ENCODE assay signal across 10 mouse cellular contexts in the genomic region with DNA sequence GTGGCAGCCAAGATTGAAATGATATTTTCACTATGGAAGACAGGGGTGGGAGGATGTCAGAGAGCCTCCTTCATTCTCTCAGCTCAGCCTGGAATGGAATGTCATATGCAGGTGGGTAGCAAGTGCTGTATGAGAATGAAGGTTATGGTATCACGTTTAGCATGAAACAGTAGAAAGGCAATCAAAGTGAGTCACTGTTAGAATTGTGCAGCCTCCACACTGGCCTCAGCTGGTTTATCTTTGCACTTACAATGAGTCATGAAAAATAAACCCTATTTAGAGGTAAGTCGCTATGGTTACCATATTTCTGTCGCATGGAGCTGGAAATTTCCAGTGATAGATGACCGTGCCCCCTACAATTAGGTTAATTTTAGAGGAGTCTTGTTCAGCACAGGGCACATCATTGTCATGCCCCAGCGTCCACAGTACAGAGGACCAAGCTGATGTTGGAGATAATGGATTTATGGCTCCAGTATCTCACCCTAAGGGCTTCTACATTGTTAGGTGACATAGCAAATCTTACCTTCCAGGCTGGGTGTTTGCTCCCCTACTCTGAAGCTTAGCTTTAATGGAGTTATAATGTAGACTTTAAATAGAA.
DNase-seq lines count a peak whose midpoint lies in the region; ATAC-seq lines count a peak whose summit lies in the region.
"Had no signal": no experiment of that assay in that cellular context is flagged by ENCODE, and none has a peak within 500 bp of the region (broad histone marks: within the 10 kb centered on the region; RNA-seq: fewer than 3 reads in every experiment).

No protein-coding gene starts in this region.

- H3K27ac ChIP-seq in forebrain, embryonic 12.5 days, result 0 out of 2 replicates have a peak overlapping the region, but pooled peaks have one; percentile 15
- no peak overlapping the region for H3K27ac ChIP-seq in forebrain, embryonic 15.5 days (replicated peaks)
- H3K27ac ChIP-seq in neural tube, embryonic 13.5 days (replicated peaks), result peak overlapping the region; percentile 62
- no peak overlapping the region; the same call in 1 of the 2 replicates for H3K27ac ChIP-seq in neural tube, embryonic 15.5 days (replicated peaks)
- no peak overlapping the region for H3K27ac ChIP-seq in stomach, embryonic 16.5 days (ENCODE audit: low read length)

- H3K4me2 ChIP-seq in forebrain, embryonic 12.5 days, result no peak overlapping the region
- no peak overlapping the region for H3K4me2 ChIP-seq in forebrain, embryonic 15.5 days (replicated peaks)
- no peak overlapping the region for H3K4me2 ChIP-seq in neural tube, embryonic 13.5 days
- H3K4me2 ChIP-seq in neural tube, embryonic 15.5 days, result no peak overlapping the region
- no peak overlapping the region for H3K4me2 ChIP-seq in stomach, embryonic 16.5 days (ENCODE audit: low read depth, low read length)

- no peak overlapping the region for H3K9ac ChIP-seq in forebrain, embryonic 12.5 days
- H3K9ac ChIP-seq in forebrain, embryonic 15.5 days (replicated peaks), result no peak overlapping the region
- no peak overlapping the region for H3K9ac ChIP-seq in neural tube, embryonic 13.5 days
- H3K9ac ChIP-seq in neural tube, embryonic 15.5 days (replicated peaks), result no peak overlapping the region
- H3K9ac ChIP-seq in stomach, embryonic 16.5 days (ENCODE audit: low read length), result no peak overlapping the region

- H3K9me3 ChIP-seq in forebrain, embryonic 12.5 days, result no peaks in the 10 kb centered on the region
- H3K9me3 ChIP-seq in forebrain, embryonic 15.5 days, result no peaks in the 10 kb centered on the region
- no peaks in the 10 kb centered on the region for H3K9me3 ChIP-seq in neural tube, embryonic 13.5 days
- no peaks in the 10 kb centered on the region for H3K9me3 ChIP-seq in neural tube, embryonic 15.5 days (replicated peaks)
- no peaks in the 10 kb centered on the region for H3K9me3 ChIP-seq in stomach, embryonic 16.5 days (replicated peaks; ENCODE audit: control insufficient read depth, low read length)

- ATAC-seq in forebrain, embryonic 12.5 days (ENCODE audit: low FRiP score), result peak; percentile 44; the same call in 1 of the 2 replicates
- no peak for ATAC-seq in forebrain, embryonic 15.5 days (replicated peaks)
- no peak for ATAC-seq in neural tube, embryonic 13.5 days (ENCODE audit: low read depth)
- no peak for ATAC-seq in neural tube, embryonic 15.5 days (ENCODE audit: low FRiP score)
- ATAC-seq in stomach, embryonic 16.5 days (ENCODE audit: insufficient read depth, low FRiP score), result peak; percentile 68; the same call in 1 of the 2 replicates

- peak; percentile 13 for DNase-seq in layer of hippocampus, adult 9-10 months (ENCODE audit: low spot score)
- no peak for DNase-seq in spleen, postnatal 36 days (ENCODE audit: low spot score in 2 of 2)
- no peak for DNase-seq in cerebellum, postnatal 14 days
- DNase-seq: lung, adult 18-20 months had no signal

- WGBS in forebrain, embryonic 12.5 days, result 81% methylated on average over 5 of the region's 5 CpGs
- 79% methylated on average over 5 of the region's 5 CpGs for WGBS in forebrain, embryonic 15.5 days
- WGBS in neural tube, embryonic 13.5 days, result 39% methylated on average over 5 of the region's 5 CpGs
- WGBS in neural tube, embryonic 15.5 days, result 33% methylated on average over 5 of the region's 5 CpGs
- 57% methylated on average over 5 of the region's 5 CpGs for WGBS in stomach, embryonic 16.5 days

- H3K36me3 ChIP-seq in forebrain, embryonic 12.5 days (replicated peaks), result no peaks in the 10 kb centered on the region
- H3K36me3 ChIP-seq in forebrain, embryonic 15.5 days, result no peaks in the 10 kb centered on the region
- no peaks in the 10 kb centered on the region for H3K36me3 ChIP-seq in neural tube, embryonic 13.5 days
- no peaks in the 10 kb centered on the region for H3K36me3 ChIP-seq in neural tube, embryonic 15.5 days
- no peaks in the 10 kb centered on the region for H3K36me3 ChIP-seq in stomach, embryonic 16.5 days (ENCODE audit: control insufficient read depth, insufficient read depth, low read length)

- peaks cover 12% of the 10 kb centered on the region; the same call in 1 of the 2 replicates for H3K4me1 ChIP-seq in forebrain, embryonic 12.5 days
- peaks cover 19% of the 10 kb centered on the region for H3K4me1 ChIP-seq in forebrain, embryonic 15.5 days
- peaks cover 23% of the 10 kb centered on the region for H3K4me1 ChIP-seq in neural tube, embryonic 13.5 days (replicated peaks)
- H3K4me1 ChIP-seq in neural tube, embryonic 15.5 days, result peaks cover 17% of the 10 kb centered on the region
- no peaks in the 10 kb centered on the region for H3K4me1 ChIP-seq in stomach, embryonic 16.5 days (ENCODE audit: control insufficient read depth, insufficient read depth, low read length)
- H3K4me1 ChIP-seq: megakaryocyte, embryonic 14.5 days had no signal

- no peaks in the 10 kb centered on the region for H3K27me3 ChIP-seq in forebrain, embryonic 12.5 days
- H3K27me3 ChIP-seq in forebrain, embryonic 15.5 days, result no peaks in the 10 kb centered on the region
- no peaks in the 10 kb centered on the region for H3K27me3 ChIP-seq in neural tube, embryonic 13.5 days
- no peaks in the 10 kb centered on the region for H3K27me3 ChIP-seq in neural tube, embryonic 15.5 days (replicated peaks)
- no peaks in the 10 kb centered on the region for H3K27me3 ChIP-seq in stomach, embryonic 16.5 days (ENCODE audit: control insufficient read depth, insufficient read depth, low read length)

- H3K4me3 ChIP-seq in forebrain, embryonic 12.5 days (replicated peaks), result no peak overlapping the region
- H3K4me3 ChIP-seq in forebrain, embryonic 15.5 days, result no peak overlapping the region
- no peak overlapping the region for H3K4me3 ChIP-seq in neural tube, embryonic 13.5 days
- H3K4me3 ChIP-seq in neural tube, embryonic 15.5 days (replicated peaks), result no peak overlapping the region
- H3K4me3 ChIP-seq in stomach, embryonic 16.5 days (replicated peaks; ENCODE audit: low read length), result no peak overlapping the region
- H3K4me3 ChIP-seq: megakaryocyte, embryonic 14.5 days had no signal

Comparison
In these comparisons a context has a peak if more than half of its experiments do, and no peak if none do; other contexts are left out.
1. ATAC-seq: peak in forebrain, embryonic 12.5 days (single experiment) and stomach, embryonic 16.5 days (single experiment); none in forebrain, embryonic 15.5 days (single experiment), neural tube, embryonic 13.5 days (single experiment) and neural tube, embryonic 15.5 days (single experiment).
2. H3K27ac ChIP-seq: peak in forebrain, embryonic 12.5 days (single experiment) and neural tube, embryonic 13.5 days (single experiment); none in forebrain, embryonic 15.5 days (single experiment), neural tube, embryonic 15.5 days (single experiment) and stomach, embryonic 16.5 days (single experiment).